Mouse (Mus musculus) liver, adult (tissue): ENCODE measurements around the gene Tmeff1.

Experiments
- GATA4 ChIP-seq: IDR thresholded peaks from 2 replicates; pipeline ENCODE4 v1.6.1; 2014; ENCODE audit warnings: mild to moderate bottlenecking, low read length; ENCODE audit not compliant: insufficient replicate concordance

Gene Tmeff1

DNA sequence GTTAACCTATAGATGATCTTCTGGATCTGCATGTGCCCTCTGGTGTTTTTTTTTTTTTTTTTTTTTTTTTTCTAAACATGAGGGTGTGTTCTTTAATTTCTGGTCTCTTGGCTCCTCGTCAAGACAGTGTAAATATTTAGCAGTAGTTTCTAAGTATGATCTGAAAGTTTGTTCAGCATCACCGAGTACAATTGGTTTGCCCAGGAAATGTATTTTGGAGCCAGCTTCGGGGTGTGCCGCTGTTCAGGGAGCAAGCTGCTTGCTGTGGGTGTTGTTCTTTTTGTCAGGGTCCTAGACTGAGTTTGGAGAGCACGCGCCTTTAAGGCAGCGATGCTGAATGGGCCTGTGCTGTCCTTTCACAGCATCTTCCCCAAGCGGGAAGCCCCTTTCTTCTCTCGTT, 3.6 kb downstream of the Tmeff1 start:
- TF ChIP-seq GATA4, result no peak

DNA sequence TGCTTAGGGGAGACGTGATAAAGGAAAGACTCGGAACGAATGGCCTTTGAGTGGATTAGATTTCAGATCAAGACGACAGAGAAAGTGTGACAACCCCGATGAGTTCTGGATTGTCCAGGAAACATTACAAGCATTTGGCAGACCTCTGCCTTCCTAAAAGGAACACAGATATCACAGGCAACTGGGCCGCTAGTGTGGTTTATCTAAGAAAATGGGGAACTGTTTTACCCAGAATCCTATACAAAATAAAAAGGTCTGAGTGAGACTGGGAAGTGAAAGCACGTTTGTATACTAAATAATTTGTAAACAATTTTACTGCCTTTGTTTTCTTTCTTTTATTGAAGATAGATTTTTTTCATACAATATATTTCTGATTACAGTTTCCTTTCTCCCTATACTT, 5.9 kb downstream of the Tmeff1 start:
- TF ChIP-seq GATA4, result no peak

DNA sequence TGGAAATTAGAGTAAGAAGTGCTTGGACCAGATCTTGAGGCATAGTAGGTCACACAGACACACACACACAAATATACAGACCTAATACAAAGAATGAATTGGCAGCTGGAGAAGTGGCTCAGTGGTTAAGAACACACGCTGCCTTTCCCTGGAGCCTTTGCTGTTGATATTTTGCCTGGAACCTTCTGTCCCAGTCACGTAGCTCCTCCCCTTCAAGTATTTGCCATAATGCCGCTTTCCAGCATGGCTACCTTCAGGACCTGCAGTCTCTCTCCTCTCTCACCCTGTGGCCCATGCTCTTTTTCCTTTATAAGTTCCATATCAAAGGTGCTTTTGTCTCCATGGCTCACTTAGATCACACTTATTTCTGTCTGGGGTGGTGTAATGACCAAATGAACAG, 6.4 kb downstream of the Tmeff1 start:
- no peak for TF ChIP-seq GATA4

DNA sequence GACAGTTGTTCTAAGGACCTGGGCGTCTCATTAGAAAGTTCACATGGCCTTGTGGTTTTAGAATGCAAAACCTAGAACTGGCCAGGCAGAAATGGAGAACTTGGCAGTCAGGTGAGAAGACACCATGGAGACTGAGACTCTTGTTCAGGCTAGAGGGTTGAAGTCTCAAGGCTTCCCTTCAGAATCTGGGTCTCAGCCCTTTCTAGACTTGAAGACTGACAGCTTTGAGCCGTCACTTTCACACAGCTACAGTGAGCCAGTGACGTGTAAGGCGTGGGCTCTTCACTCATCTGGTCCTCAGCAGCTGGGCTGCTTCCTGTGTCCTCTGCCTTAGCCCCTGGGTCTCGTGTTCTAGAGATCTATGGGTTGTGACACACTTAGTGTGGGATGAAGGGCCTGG, 7.4 kb downstream of the Tmeff1 start:
- TF ChIP-seq GATA4, result no peak

DNA sequence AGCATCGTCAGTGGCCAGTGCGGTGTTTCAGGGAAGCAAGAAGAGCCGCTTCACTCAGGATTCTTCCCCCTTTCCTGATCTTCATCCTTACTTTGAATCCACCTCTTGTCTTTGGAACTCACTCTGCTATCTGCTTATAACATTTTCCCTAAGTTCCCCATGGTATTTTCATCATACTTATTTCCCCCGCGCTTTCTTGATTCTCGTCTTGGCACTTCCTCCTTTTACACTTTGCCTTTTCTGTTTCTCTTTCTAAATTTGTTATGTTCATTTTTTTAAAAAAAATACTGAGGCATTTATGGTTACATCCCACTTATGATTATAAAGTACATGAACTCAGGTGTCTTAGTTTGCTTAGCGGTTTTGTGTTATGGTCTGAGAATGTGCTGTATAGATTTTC, 7.9 kb downstream of the Tmeff1 start:
- TF ChIP-seq GATA4, result no peak

DNA sequence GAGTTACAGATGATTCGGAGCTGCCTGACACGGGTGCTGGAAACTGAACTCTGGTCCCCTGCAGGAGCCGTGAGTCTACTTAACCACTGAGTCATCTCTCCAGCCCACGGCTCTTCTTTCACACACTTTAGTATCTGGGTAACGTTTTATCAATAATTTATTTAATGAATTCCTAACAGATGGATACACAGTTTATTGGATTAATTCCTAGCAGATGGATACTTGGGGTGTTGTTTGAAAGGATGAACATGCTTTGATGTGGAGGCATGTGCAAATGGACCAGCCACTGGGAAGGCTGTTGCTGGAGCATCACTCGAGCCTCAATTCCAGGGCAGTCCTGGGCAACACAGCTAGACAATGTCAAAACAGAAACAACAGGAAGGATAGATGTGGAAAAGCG, 11.1 kb downstream of the Tmeff1 start:
- no peak for TF ChIP-seq GATA4

DNA sequence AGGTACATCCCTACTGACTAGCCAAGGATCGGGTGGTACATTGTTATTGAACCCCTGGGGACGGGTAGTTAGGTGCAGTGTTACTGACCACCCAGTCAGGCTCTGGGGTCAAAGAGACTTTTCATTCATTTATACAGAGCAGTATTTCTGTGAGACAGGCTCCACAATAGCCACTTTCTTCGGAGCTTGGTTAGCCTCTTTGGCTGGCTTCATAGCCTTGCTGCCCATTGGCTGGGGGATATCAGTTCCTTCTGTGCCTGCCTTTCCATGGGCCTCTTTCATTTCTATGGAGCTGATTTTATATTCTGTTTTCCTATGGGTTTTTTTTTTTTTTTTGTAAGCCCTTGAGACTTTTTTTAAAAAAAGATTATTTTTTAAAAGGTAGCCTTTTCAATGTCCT, 20.7 kb downstream of the Tmeff1 start:
- no peak for TF ChIP-seq GATA4

DNA sequence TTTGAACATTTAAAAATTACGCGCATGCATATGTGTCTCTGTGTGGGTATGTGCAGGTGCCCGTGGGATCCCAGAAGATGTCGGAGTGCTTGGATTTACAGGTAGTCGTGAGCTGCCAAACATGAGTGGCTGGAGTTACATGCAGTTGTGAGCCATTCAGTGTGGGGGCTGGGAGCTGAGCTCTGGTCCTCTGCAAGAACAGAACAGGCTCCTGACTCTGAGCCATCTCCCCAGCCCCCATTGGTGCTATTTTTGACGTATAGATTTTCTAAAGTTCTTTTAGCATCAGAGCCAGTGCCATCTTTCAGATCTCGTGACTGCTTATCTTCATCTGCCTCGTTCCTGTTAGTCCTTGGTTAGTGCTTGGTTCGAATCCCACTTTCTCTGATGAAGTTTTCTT, 24.5 kb downstream of the Tmeff1 start:
- no peak for TF ChIP-seq GATA4

DNA sequence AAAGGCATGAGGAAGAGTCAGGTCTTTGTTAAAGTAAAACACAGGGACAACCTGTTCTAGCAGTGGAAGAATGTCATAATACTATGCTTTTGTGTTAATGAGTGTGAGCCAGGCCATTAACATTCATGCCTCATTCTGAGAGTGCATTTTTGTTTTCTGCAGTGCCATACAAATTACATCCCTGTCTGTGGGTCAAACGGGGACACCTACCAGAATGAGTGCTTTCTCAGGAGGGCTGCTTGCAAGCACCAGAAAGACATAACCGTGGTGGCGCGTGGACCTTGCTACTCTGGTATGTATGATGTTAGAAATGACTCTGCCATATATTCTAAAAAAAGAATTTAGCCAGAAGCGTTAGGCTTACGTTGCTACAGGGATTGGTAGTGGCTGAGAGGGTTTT, 25.3 kb downstream of the Tmeff1 start:
- no peak for TF ChIP-seq GATA4

DNA sequence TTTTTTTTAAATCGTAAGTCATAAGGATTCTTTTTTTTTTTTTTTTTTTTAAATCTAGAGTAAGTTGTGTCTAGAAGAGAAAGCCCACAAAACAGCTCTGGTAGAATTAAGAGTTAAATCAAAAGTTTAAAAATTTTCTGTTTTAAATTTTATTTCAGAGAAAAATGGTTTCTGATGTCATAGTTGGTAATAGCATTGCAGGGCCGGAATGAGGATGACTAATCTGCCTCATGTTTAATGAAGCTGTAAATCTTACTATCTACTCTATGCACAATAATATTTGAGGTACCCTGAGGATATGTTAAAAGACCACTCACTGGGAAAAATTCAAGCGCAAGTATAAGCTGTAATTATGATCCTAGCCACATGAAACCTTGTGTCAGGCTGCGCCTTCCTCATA, 30.5 kb downstream of the Tmeff1 start:
- no peak for TF ChIP-seq GATA4

DNA sequence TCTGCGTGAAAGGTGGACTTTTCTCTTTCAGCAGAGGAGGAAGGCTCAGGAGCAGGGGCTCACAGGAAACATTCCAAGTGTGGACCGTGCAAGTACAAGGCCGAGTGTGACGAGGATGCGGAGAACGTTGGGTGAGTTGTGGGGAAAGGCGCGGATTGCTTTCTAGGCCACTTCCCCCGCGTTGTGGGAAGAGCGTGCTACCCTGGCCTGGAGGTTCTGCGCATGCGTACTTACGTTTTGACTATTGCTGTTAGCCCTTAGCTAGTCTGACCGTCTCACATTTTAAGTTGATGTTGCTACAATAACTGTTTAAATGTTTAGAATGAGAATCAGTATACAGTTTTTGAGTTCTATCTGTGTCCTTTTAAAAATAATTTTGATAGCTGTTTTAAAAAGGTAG, 32.2 kb downstream of the Tmeff1 start:
- no peak for TF ChIP-seq GATA4

DNA sequence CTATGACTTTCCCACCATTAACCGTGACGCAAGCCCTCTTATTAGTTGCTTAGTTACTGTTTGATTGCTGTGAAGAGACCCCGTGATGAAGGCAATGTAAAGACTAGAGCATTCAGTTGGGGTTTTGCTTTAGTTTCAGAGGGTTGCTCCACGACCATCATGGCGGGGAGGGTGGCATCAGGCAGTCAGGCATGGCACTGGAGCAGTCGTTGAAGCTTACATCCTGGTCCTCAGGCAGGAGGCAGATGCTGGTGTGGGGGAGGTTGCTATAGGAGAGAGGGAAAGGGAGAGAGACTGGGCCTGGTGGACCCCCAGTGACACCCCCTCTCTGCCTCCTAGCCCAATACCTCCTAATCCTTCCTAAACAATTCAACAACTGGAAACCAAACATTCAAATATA, 35.1 kb downstream of the Tmeff1 start:
- TF ChIP-seq GATA4, result no peak

DNA sequence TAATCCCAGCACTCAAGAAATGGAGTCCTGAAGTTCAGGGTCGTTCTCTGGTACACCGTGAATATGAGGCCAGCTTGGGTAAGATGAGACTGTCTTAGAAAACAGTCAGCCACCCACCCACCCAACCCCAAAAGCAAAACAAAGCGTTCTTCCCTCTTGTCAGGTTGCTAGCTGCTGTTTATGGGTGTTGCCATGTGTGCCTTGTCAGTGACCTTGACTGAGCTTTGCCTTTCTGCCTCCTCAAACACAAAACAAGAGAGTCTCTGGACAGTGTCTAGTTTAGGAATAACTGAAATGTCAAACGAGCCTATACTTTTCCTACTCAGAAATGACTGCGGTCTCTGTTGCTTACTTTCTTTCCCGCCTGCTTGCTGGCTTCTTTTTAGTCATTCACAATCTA, 37.3 kb downstream of the Tmeff1 start:
- no peak for TF ChIP-seq GATA4

DNA sequence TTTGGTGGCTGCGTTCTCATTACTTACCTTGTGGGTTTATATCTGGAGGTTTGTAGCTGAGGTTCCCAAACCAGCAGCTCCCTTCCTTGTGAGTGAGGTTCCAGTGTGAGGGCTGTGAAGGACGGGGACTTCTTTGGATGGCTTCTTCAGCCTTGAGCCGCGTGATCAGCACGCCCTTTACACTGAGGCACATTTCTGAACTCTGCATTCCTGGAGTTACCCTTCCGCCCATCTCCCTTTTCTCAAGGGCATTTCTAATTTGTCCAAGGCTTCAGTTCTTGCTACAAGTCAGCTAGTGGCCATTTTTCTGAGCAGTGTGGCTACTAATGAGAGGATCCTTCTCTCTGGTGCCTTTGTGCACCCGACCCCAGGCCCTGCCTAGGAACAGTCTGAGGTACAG, 38.0 kb downstream of the Tmeff1 start:
- no peak for TF ChIP-seq GATA4

DNA sequence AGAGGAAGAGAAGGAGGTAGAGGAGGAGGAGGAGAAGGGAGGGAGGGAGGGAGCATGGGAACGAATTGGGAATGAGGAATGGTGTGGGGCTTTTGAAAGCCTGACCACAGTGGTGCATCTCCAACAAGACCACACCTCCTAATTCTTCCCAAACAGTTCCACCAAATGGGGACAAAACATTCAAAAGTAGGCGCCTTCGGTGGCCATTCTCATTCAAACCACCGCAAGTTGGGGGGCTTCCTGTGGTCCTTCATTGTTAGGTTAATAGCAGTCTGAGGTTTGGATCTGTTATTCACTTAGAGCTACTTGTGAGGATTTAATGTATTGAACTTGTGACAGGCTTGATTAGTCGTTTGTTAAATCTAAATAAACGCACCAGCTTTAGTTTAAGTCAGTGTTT, 40.0 kb downstream of the Tmeff1 start:
- no peak for TF ChIP-seq GATA4

DNA sequence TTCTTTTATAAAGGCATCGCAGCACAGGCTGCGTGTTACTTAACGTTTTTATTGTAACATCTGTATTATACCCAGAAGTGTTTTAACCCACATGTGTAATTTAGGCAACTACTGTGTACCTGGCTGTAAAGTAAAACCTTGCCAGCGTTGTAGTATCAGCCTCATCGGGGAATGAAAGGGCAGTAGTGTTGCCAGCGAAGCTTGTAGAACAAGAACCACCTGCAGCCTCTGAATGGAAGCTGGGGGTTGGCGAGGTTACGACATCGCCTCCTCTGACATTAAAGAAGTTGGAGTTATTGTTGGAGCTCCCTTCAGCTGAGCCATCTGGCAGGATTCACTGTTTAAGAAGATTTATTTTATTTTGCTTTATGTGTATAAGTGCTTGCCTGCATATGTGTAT, 40.9 kb downstream of the Tmeff1 start:
- no peak for TF ChIP-seq GATA4

DNA sequence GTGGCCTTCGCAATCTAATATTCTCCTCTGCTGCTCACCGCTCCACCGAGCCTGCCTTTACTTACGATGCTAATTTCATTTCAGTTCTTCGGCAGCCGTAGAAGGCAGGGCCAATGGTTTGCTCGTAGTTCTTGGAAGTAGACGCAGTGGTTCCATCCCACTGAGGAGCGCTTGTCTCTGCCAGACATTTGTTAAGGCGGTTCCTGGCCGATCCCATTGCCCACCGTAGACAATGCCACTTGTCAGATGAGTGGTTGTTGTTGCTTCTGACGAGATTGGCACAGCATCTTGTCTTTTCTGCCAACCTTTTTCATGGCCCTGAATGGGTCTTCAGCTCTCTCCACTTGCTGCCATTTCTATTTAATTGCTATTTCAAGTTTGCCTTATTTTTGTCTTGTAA, 44.5 kb downstream of the Tmeff1 start:
- TF ChIP-seq GATA4, result no peak

DNA sequence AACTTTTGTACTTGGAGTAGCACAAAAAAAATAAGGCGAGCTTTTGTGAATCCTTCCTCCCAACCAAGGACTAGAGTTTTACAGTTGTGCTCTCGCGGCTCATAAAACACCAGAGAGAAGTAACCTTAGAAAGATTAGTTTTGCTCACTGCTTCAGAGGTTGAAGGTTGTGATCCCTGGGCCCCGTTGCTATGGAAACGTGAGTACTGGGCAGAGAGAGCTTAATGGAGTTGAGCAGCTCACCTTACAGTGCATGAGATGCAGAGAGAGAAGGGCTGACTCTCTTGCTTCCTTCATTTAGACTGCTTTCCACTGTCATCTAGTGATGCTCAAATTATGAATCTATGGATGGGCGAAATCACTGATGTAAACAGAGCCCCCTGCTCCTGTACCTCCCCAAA, 48.6 kb downstream of the Tmeff1 start:
- no peak for TF ChIP-seq GATA4

DNA sequence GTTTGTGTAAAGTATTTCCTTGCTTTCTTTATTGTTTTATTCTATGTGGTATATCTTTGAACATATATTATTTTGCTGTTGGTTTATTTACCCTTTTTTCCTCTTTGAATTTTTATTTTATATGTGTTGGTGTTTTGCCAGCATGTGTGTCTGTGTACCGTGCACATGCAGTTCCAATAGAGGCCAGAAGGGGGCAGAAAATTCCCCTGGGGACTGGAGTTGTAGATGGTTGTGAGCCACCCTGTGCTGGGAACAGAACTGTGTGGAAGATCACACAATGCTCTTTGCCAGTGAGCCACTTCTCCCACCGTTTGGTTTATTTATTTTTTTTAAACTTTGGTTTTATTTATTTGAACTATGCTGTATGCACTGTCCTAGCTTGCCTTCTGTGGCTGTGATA, 49.1 kb downstream of the Tmeff1 start:
- no peak for TF ChIP-seq GATA4

DNA sequence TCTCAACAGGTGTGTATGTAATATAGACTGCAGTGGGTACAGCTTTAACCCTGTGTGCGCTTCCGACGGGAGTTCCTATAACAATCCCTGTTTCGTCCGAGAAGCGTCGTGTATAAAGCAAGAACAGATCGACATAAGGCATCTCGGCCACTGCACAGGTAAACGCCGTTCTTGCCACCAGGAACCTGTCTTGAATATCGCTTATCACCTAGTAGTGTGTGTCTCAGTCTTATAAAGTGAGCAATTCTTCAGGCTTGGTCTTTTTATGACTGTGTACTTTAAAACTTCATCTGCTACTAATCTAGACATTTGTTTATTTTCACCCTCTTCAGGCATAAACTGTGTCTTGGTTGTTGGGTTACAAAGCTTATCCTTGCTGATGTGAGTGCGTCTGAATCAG, 51.9 kb downstream of the Tmeff1 start:
- no peak for TF ChIP-seq GATA4
